Mouse (Mus musculus) erythroblast, embryonic 14.5 days (primary cell): ENCODE results near the gene Rnase1.

Experiments
- GATA1 ChIP-seq: IDR thresholded peaks from 2 replicates; pipeline ENCODE4 v1.6.1; 2012; ENCODE audit warnings: low read length, inconsistent platforms, mixed read lengths
- TAL1 ChIP-seq: IDR thresholded peaks from 3 replicates; pipeline ENCODE4 v1.6.1; 2012; ENCODE audit warnings: low read length, inconsistent platforms, mixed read lengths

GRCm38 (mm10) chr14:51146685-51147084, at the start of gene Rnase1:
- TF ChIP-seq GATA1 (no peak), TAL1 (no peak)
